Mouse (Mus musculus) bone marrow, adult 2 months (tissue): ENCODE data around the gene Olfr31. TPM values are rescaled to one million over a fixed set of nuclear protein-coding genes. Genes with fewer than 3 reads are reported as not detected.

Source experiments
- H3K27ac ChIP-seq: fragments of 200-500 bp; 2 replicates; pipeline ENCODE4 v1.5.1; 2012; ENCODE audit warnings: low read depth, mild to moderate bottlenecking, control low read depth, inconsistent platforms, low read length; ENCODE audit not compliant: control insufficient read depth, poor library complexity, insufficient read depth
- H3K4me1 ChIP-seq: fragments of 200-500 bp; 2 replicates; pipeline ENCODE4 v1.6.1; 2011; ENCODE audit warnings: low read length; ENCODE audit not compliant: control insufficient read depth, insufficient read depth
- H3K4me3 ChIP-seq: fragments of 200-500 bp; replicated peaks from 2 replicates; pipeline ENCODE3; 2011; ENCODE audit warnings: mild to moderate bottlenecking, low read depth, low read length, control low read depth; ENCODE audit not compliant: control insufficient read depth
- CTCF ChIP-seq: fragments of 200-500 bp; IDR thresholded peaks from 2 replicates; pipeline ENCODE4 v1.5.1; 2011; ENCODE audit warnings: low read length, control low read depth; ENCODE audit not compliant: control insufficient read depth, insufficient read depth
- POLR2A ChIP-seq: fragments of 200-500 bp; IDR thresholded peaks from 2 replicates; pipeline ENCODE4 v1.6.1; 2011; ENCODE audit warnings: low read depth, mild to moderate bottlenecking, control low read depth, low read length, borderline replicate concordance; ENCODE audit not compliant: control insufficient read depth
- WGBS: fragments of 180-500 bp; shearing (Covaris S2); methylation state at CpG from one replicate; pipeline ENCODE4 v1.1.7; 2018; 5-methylcytosine and 5-hydroxymethylcytosine counted together
- polyA plus RNA-seq: library from polyadenylated mRNA; stranded (reverse); fragments of >200 nt; gene quantifications from 2 replicates; pipeline ENCODE4 v1.2.4, GENCODE M21; 2011; ENCODE audit warnings: low replicate concordance; ENCODE audit not compliant: missing spikeins, insufficient read depth, insufficient read length

Gene Olfr31
- polyA plus RNA-seq, 1 experiment: not detected

- H3K27ac ChIP-seq: no peak overlapping the region
- 88% methylated on average over 9 of the region's 9 CpGs for WGBS
- TF ChIP-seq POLR2A (no peak), CTCF (no peak)
- no peak overlapping the region for H3K4me3 ChIP-seq
- H3K4me1 ChIP-seq: no peaks in the 10 kb centered on the region; the same call in 1 of the 2 replicates
Observed at GRCm38 (mm10) chr14:14351721-14352590, 29.3 kb downstream of the Olfr31 start.

- WGBS: 85% methylated on average over 6 of the region's 6 CpGs
- no peak overlapping the region for H3K4me3 ChIP-seq
- no peak overlapping the region for H3K27ac ChIP-seq
Observed at GRCm38 (mm10) chr14:14352606-14353005, 30.0 kb downstream of the Olfr31 start.

GRCm38 (mm10) chr14:14353081-14353732 lies 30.6 kb downstream of the Olfr31 start:
- WGBS: 87% methylated on average over 7 of the region's 7 CpGs
- Histone ChIP-seq H3K4me3 (no peak overlapping the region), H3K27ac (no peak overlapping the region), H3K4me1 (no peaks in the 10 kb centered on the region; the same call in 1 of the 2 replicates)
- TF ChIP-seq POLR2A: no peak
- no peak for TF ChIP-seq CTCF

More at GRCm38 (mm10) chr14:14352606-14353005, 30.0 kb downstream of the Olfr31 start:
- H3K4me1 ChIP-seq: no peaks in the 10 kb centered on the region; the same call in 1 of the 2 replicates
- TF ChIP-seq CTCF (no peak), POLR2A (no peak)

- Histone ChIP-seq H3K4me3 (no peak overlapping the region), H3K27ac (no peak overlapping the region), H3K4me1 (no peaks in the 10 kb centered on the region; the same call in 1 of the 2 replicates)
- WGBS: 87% methylated on average over 8 of the region's 8 CpGs
- TF ChIP-seq POLR2A (no peak), CTCF (no peak)
Observed at GRCm38 (mm10) chr14:14353740-14354510, 31.3 kb downstream of the Olfr31 start.

- Histone ChIP-seq H3K4me1 (no peaks in the 10 kb centered on the region; the same call in 1 of the 2 replicates), H3K27ac (no peak overlapping the region), H3K4me3 (no peak overlapping the region)
- 90% methylated on average over 13 of the region's 13 CpGs for WGBS
- TF ChIP-seq CTCF: no peak
- no peak for TF ChIP-seq POLR2A
Observed at GRCm38 (mm10) chr14:14354511-14355359, 32.1 kb downstream of the Olfr31 start.

GRCm38 (mm10) chr14:14355360-14355646 lies 32.7 kb downstream of the Olfr31 start:
- H3K27ac ChIP-seq: no peak overlapping the region; the same call in 1 of the 2 replicates
- 82% methylated on average over 8 of the region's 8 CpGs for WGBS
- no peaks in the 10 kb centered on the region; the same call in 1 of the 2 replicates for H3K4me1 ChIP-seq
- no peak overlapping the region for H3K4me3 ChIP-seq
- TF ChIP-seq POLR2A (no peak), CTCF (no peak)

Other genes starting within 250 kb of the Olfr31 start
- 39.5 and 74.7 TPM in 2 replicates for gene Psmd6, start 201.8 kb upstream of the Olfr31 start, polyA plus RNA-seq
- not detected in 2 replicates for gene Olfr720, start 136.0 kb upstream of the Olfr31 start, polyA plus RNA-seq
- 44.2 and 82.3 TPM in 2 replicates for gene Il3ra, start 23.4 kb downstream of the Olfr31 start, polyA plus RNA-seq
- not detected in 2 replicates for gene Olfr721-ps1, start 78.5 kb downstream of the Olfr31 start, polyA plus RNA-seq